Mouse (Mus musculus) cortical plate, adult 2 months (tissue): Measurements from ENCODE around the gene Rgmb.

Source experiments
- CTCF ChIP-seq: fragments of 200-500 bp; IDR thresholded peaks from 2 replicates; pipeline ENCODE4 v1.5.1; 2011; ENCODE audit warnings: mild to moderate bottlenecking, control low read depth, low read length; ENCODE audit not compliant: insufficient read depth; ENCODE audit errors: extremely low read depth
- POLR2A ChIP-seq: fragments of 200-500 bp; IDR thresholded peaks from 2 replicates; pipeline ENCODE4 v1.6.1; 2011; ENCODE audit warnings: mild to moderate bottlenecking, low read length, control low read depth; ENCODE audit not compliant: insufficient read depth; ENCODE audit errors: extremely low read depth

- TF ChIP-seq CTCF (no peak), POLR2A (no peak)
Observed at GRCm38 (mm10) chr17:15807295-15807984, 23.4 kb downstream of the Rgmb start.
